Mouse (Mus musculus): ENCODE measurements at regions not wholly inside any gene's neighbourhood (a gene's known extent, or its start where the extent isn't known, plus 50 kb on each side); places are given as distances from the start of the nearest gene placed in this dataset.

DNA sequence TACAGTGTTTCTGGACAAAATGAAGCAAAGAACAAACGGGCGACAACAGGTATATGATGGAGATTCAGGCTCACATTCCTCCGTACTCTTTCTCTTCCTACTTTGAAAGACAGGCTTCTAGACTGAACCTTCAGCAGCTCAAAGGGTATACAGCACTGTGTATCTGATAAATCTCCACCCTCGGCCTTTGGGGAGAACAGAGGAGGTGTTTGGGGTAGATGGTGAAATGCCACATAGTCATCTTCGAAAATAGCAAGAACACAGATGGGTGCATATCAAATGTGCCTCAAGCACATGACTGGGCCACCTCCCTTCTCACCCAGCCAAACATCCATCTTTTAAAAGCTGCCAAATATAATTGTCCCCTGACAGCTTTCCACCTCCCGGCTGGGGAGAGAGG, 184.8 kb upstream of the Ercc4 start:
- DNase-seq = no peak
- Histone ChIP-seq H3K4me3 (replicated peaks; ENCODE audit: extremely low read depth, low read depth, low read length) (no peak overlapping the region), H3K4me1 (ENCODE audit: control insufficient read depth, insufficient read depth, low read length) (no peaks in the 10 kb centered on the region)
- WGBS = 89% methylated on average over 6 of the region's 6 CpGs
- TF ChIP-seq CTCF (IDR thresholded peaks at IDR 0.05; ENCODE audit: insufficient read depth, low read length) (no peak), POLR2A (IDR thresholded peaks at IDR 0.05; ENCODE audit: borderline replicate concordance, extremely low read depth, low read depth, low read length) (no peak)

DNA sequence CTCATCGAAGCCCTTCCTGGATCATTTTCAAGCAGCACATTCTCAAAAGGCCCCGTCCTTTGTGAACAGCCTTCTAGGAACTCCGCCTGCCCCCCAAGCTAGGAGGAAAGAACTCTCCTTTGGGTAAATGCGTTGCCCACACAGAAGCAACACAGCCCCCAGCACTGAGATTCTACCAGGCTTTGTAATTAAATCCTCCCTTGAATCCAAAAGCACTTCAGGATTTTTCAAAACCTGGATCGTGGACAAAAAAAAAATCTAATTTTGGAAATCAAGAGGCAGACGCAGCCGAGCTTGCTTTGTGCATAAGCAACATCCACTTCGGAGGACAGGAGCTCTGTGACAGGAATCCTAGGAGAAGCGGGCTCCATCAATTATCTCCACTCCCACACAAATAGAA, 183.6 kb upstream of the Ercc4 start:
- DNase-seq = no peak
- no peak for TF ChIP-seq POLR2A (IDR thresholded peaks at IDR 0.05; ENCODE audit: borderline replicate concordance, extremely low read depth, low read depth, low read length)
- Histone ChIP-seq H3K4me1 (ENCODE audit: control insufficient read depth, insufficient read depth, low read length) (no peaks in the 10 kb centered on the region), H3K4me3 (replicated peaks; ENCODE audit: extremely low read depth, low read depth, low read length) (no peak overlapping the region)
- 80% methylated on average over 9 of the region's 9 CpGs for WGBS

- Histone ChIP-seq H3K4me3 (replicated peaks; ENCODE audit: extremely low read depth, low read depth, low read length) (no peak overlapping the region), H3K4me1 (ENCODE audit: control insufficient read depth, insufficient read depth, low read length) (no peaks in the 10 kb centered on the region)
- no peak for TF ChIP-seq POLR2A (IDR thresholded peaks at IDR 0.05; ENCODE audit: borderline replicate concordance, extremely low read depth, low read depth, low read length)
- TF ChIP-seq CTCF (IDR thresholded peaks at IDR 0.05; ENCODE audit: insufficient read depth, low read length) = no peak
- WGBS = 76% methylated on average over 6 of the region's 6 CpGs
- no peak for DNase-seq
These were observed 178.4 kb upstream of the Ercc4 start for GRCm38 (mm10) chr16:12931111-12931510.

DNA sequence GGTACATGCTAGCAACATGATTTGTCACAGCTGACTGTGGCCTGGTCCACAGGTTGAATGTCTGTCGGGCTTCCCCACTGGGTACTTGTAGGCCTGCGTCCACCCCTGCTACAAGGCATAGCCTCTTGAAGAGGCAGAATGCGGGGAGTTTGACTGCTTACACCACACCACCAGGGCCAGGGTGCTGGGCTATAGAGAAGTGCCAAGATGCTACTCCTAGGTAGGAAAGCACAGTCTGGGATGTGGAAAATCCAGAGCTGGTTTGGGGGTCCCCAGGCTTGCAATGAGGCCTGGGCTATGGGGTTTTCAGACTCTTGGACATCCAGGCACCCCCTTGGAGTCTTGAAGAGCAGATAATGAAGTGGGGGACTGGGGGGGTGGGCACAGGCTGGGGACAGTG, 176.5 kb upstream of the Ercc4 start:
- DNase-seq = no peak
- Histone ChIP-seq H3K4me1 (ENCODE audit: control insufficient read depth, insufficient read depth, low read length) (no peaks in the 10 kb centered on the region), H3K4me3 (replicated peaks; ENCODE audit: extremely low read depth, low read depth, low read length) (no peak overlapping the region)
- no peak for TF ChIP-seq CTCF (IDR thresholded peaks at IDR 0.05; ENCODE audit: insufficient read depth, low read length)
- TF ChIP-seq POLR2A (IDR thresholded peaks at IDR 0.05; ENCODE audit: borderline replicate concordance, extremely low read depth, low read depth, low read length) = no peak
- WGBS = 89% methylated on average over 3 of the region's 3 CpGs

GRCm38 (mm10) chr16:12934586-12934985, 174.9 kb upstream of the Ercc4 start:
- no peak for DNase-seq
- no peak for TF ChIP-seq POLR2A (IDR thresholded peaks at IDR 0.05; ENCODE audit: borderline replicate concordance, extremely low read depth, low read depth, low read length)
- TF ChIP-seq CTCF (IDR thresholded peaks at IDR 0.05; ENCODE audit: insufficient read depth, low read length) = no peak
- H3K4me3 ChIP-seq (replicated peaks; ENCODE audit: extremely low read depth, low read depth, low read length) = no peak overlapping the region
- H3K4me1 ChIP-seq (ENCODE audit: control insufficient read depth, insufficient read depth, low read length) = no peaks in the 10 kb centered on the region
- 63% methylated on average over 7 of the region's 7 CpGs for WGBS

GRCm38 (mm10) chr16:12935266-12935665, 174.2 kb upstream of the Ercc4 start:
- no peak overlapping the region for H3K4me3 ChIP-seq (replicated peaks; ENCODE audit: extremely low read depth, low read depth, low read length)
- no peaks in the 10 kb centered on the region for H3K4me1 ChIP-seq (ENCODE audit: control insufficient read depth, insufficient read depth, low read length)
- DNase-seq = no peak
- 71% methylated on average over 2 of the region's 2 CpGs for WGBS
- TF ChIP-seq CTCF (IDR thresholded peaks at IDR 0.05; ENCODE audit: insufficient read depth, low read length) = no peak
- no peak for TF ChIP-seq POLR2A (IDR thresholded peaks at IDR 0.05; ENCODE audit: borderline replicate concordance, extremely low read depth, low read depth, low read length)

DNA sequence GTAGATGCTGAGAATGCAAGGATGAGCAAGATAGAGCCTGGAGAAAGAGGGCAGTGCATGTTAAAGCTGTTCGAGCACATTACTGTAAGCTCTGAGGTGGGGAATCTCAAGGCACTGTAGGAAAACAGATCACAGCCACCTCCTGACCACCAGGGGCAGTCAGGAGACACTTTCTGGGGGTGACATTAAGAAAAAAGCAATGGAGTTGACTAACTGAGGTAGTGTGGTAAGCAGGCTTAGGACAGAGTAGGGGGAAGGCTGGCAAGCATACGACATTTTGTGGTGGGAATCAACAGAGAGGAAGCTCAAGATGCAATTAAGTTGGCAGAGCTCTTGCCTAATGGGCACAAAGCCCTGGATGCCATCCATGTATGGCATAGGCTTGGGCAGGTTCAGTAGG, 172.9 kb upstream of the Ercc4 start:
- H3K4me3 ChIP-seq (replicated peaks; ENCODE audit: extremely low read depth, low read depth, low read length) = no peak overlapping the region
- WGBS = 73% methylated on average over 2 of the region's 2 CpGs
- TF ChIP-seq CTCF (IDR thresholded peaks at IDR 0.05; ENCODE audit: insufficient read depth, low read length) (no peak), POLR2A (IDR thresholded peaks at IDR 0.05; ENCODE audit: borderline replicate concordance, extremely low read depth, low read depth, low read length) (no peak)
- no peaks in the 10 kb centered on the region for H3K4me1 ChIP-seq (ENCODE audit: control insufficient read depth, insufficient read depth, low read length)
- no peak for DNase-seq

GRCm38 (mm10) chr16:12938563-12938962, 170.9 kb upstream of the Ercc4 start:
- DNase-seq = no peak
- Histone ChIP-seq H3K4me3 (replicated peaks; ENCODE audit: extremely low read depth, low read depth, low read length) (no peak overlapping the region), H3K4me1 (ENCODE audit: control insufficient read depth, insufficient read depth, low read length) (no peaks in the 10 kb centered on the region)
- WGBS = 81% methylated on average over 2 of the region's 2 CpGs
- TF ChIP-seq POLR2A (IDR thresholded peaks at IDR 0.05; ENCODE audit: borderline replicate concordance, extremely low read depth, low read depth, low read length) (no peak), CTCF (IDR thresholded peaks at IDR 0.05; ENCODE audit: insufficient read depth, low read length) (no peak)

DNA sequence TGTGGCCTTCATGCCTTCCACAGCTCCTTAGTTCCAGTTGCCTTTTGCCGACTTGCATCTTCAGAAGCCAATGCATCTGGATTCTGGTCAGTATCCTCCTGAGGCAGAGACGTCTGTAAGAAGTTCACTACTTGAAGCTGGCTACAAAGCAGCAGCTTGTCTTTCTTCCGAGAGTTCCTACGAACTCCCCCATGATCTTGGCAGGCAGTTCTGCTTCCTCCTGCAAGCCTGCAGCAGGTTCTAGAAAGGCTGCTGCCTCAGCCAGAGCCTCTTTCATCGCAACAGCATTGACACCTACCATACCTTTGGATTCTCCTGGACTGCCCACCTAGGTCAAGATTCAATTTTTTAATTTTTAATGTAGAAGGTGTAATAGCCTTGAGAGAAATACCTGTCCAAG, 158.3 kb upstream of the Ercc4 start:
- 77% methylated on average over 5 of the region's 5 CpGs for WGBS
- H3K4me3 ChIP-seq (replicated peaks; ENCODE audit: extremely low read depth, low read depth, low read length) = no peak overlapping the region

DNA sequence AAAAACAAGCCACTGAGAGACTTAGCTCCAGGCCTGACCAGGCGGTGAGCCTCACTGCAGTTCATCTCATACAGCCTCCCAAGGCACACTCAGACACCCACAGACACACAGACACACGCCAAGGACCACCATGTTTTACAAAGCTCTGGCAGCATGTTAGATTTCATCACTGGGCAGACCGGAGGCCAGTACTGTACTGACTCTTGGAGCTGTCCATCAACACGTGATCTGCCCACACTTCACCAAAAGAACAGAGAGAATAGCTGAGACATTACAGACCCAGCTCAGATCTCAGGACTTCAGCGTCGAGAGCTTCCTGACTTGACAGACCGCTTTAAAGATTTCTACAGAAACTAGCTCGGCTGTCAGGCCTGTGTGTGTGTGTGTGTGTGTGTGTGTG, 155.5 kb upstream of the Ercc4 start:
- 46% methylated on average over 8 of the region's 8 CpGs for WGBS
- no peak for DNase-seq
- no peaks in the 10 kb centered on the region for H3K4me1 ChIP-seq (ENCODE audit: control insufficient read depth, insufficient read depth, low read length)
- TF ChIP-seq CTCF (IDR thresholded peaks at IDR 0.05; ENCODE audit: insufficient read depth, low read length) = no peak
- H3K4me3 ChIP-seq (replicated peaks; ENCODE audit: extremely low read depth, low read depth, low read length) = no peak overlapping the region

More for the DNA sequence above, 158.3 kb upstream of the Ercc4 start:
- TF ChIP-seq CTCF (IDR thresholded peaks at IDR 0.05; ENCODE audit: insufficient read depth, low read length) (no peak), POLR2A (IDR thresholded peaks at IDR 0.05; ENCODE audit: borderline replicate concordance, extremely low read depth, low read depth, low read length) (no peak)
- no peak for DNase-seq
- H3K4me1 ChIP-seq (ENCODE audit: control insufficient read depth, insufficient read depth, low read length) = no peaks in the 10 kb centered on the region

GRCm38 (mm10) chr16:12956416-12956815, 153.1 kb upstream of the Ercc4 start:
- 53% methylated on average over 3 of the region's 3 CpGs for WGBS
- TF ChIP-seq CTCF (IDR thresholded peaks at IDR 0.05; ENCODE audit: insufficient read depth, low read length) (no peak), POLR2A (IDR thresholded peaks at IDR 0.05; ENCODE audit: borderline replicate concordance, extremely low read depth, low read depth, low read length) (no peak)
- Histone ChIP-seq H3K4me3 (replicated peaks; ENCODE audit: extremely low read depth, low read depth, low read length) (no peak overlapping the region), H3K4me1 (ENCODE audit: control insufficient read depth, insufficient read depth, low read length) (no peaks in the 10 kb centered on the region)
- no peak for DNase-seq

Measured in lung, adult 2 months (tissue).